Mouse (Mus musculus): ENCODE results near the gene Als2.

DNA sequence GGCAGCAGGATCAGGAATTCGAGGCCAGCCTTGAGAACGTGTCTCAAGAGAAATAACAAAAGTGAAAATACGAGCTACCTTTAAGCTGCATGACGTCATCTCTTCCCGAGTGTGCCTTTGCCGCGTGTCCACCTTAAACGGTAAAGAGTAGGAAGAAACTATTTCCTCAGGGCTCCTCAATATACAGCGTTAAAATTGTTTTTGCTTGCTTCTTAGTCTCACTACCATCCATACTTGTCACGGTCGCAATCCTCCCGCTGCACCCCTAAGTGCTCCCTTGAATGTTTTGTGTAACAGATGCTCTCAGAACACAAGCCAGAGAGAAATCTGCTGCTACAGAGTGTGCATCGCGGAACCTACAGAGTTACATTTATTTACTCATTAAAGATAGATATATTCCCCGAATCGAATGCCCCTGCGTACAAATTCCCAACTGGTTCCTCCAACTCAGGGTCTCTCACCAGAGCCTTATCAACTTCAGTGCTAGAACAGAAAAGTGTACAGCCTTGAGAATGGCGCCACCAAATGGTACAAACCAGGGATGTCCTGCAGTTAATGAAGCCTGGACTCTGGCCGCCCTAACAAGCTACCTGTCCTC lies 682 bp upstream of the Als2 start:
- TF ChIP-seq CTCF (IDR thresholded peaks at IDR 0.05) (peak; percentile 86), EP300 (IDR thresholded peaks at IDR 0.05) (no peak)

Data from lung, postnatal 0 days (tissue).